Mouse (Mus musculus): ENCODE measurements around the gene Zfp512b. TPM values are rescaled to one million over a fixed set of nuclear protein-coding genes. Genes with fewer than 3 reads are reported as not detected.

Gene Zfp512b
- polyA plus RNA-seq (2012; rRNA removed): 11.0 and 13.7 TPM in 2 replicates

DNA sequence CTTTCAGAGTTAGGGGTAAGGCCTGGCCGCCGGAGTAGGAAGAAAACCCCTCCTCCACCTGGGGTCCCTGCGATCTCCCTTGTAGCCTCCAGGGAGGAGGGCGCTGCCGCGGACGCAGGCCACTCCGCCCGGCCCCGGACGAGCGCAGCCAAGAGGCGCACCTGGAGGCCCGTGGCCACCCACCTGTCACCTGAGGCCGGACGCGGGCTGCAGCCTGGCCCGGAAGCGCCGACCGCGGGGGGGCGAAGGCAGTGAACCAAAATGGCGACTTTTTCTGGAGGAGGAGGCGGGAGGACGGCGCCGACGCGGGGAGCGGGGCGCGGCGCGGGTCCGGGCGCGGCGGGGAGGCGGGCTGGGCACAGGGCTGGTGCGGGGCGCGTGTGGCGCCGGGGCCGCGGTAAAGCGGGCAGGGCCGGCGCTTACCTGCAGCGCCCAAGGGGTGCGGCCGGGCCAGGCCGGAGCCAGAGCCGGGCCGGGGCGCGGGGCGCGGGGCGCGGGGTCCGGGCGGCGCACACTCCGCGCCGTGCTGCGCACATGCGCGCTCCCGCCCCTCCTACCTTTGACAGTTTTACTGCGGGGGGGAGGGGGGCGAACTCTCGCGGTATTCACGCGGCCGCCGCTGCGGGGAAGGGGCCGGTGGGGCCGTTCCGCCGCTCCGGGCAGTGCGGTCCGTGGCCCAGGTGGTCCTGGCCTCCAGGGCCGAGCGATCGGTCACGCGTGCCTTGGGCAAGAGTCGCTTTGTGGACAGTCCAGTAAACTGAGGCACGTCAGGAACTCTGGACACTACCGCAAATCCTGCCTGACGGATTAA lies at the start of gene Zfp512b:
TSS of gene Zfp512b (minus strand) at position 573 of the 811 bp plus-strand sequence.

DNA sequence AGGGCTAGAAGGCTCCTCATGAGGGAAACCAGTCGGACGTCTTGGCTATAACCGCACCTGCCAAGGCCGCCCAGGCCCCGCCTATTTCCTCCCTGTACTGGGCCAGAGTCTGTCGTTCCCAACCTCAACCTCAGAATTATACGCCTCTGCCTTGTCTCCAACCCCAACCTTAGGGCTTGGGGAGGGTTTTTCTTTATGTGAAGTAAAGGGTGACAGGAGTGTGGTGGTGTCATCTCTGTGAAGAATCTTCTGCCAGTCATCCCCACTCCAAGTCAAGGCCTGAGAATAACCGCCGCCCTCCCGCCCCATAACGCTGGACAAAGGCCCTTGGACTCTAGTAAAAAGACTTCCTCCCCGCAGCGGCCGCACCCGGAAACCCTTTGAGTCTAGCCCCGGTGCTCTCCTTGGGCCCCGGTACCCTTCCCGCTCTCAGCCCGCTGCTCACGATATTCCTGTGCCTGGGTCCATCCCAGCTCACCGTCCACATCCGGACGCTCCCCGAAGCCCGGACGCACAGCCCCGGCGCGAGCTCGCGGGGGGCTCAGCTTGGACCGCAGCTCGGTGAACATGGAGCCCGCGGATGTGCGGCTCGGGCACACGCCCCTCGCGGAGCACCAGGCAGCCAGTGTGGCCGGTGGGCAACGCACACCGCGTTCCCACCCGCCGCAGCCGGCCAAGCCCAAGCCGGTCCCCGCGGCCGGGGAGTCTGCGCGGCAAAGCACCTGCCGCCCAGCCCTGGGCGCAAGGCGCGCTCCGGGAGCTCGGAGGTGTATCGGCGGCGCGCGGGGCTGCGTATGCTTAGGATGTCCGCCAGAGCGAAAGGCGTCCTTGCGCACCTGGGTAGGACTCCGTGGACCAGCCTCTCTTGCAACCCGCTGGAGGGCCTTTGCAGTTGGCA lies 6.1 kb upstream of the Zfp512b start, which contains the start of gene Samd10:
TSS of gene Samd10 (minus strand) at position 759 of the 898 bp plus-strand sequence.

DNA sequence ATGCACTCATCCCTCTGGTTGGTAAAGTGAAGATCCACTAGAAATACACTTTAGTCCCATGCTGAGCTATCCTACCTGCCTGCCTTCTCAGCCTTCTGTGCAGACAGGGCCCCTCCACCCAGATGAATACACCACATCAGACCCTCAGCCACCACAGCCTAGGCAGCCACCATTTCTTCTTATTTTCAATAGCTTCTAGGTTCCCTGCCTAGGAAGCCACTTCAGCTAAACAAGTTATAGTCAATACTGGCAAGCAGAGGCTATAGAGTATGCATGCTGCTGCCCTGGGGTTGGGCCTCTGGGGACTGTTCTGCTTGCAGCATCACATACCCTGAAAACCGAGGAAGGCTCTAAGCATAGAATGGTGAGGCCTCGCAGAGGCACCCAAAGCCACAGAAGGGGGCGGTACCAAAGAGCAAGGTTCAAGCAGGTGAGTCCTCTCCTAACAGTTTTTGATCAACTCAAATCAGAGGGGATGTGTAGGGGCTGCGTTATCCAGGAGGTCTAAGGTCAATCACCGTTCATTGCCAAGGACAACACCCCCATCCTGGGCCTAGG lies 996 bp downstream of the Zfp512b start, which contains the start of gene Prpf6:
TSS of gene Prpf6 (plus strand) at position 341 of the 558 bp plus-strand sequence.

DNA sequence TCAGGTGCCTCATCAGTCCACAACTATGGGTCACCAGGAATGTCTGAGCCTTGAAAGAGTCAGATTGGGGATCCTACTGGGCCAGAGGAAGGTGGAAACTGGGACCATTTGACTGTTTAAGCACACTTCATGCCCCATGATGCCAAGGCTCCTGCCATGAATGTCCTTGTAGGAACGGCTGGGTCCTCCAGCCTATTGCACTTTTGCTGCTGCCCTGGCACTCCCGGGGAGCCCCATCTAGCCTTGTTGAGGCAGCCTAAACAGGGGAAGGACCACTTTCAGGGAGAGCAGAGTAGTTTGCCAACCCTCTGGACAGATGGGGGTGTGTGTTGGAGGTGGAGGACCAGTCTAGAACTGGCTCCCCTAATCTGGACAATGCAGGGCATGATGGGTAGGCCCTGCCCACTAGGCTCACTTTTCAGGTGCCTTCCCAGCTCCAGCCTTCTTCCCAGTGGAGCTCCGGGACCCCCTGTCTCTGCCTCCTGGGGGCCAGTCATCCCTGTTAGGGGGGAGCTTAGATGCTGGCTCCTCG lies 8.1 kb downstream of the Zfp512b start, which contains the start of gene Uckl1:
TSS of gene Uckl1 (minus strand) at position 482 of the 532 bp plus-strand sequence.

Other genes starting within 250 kb of the Zfp512b start
- 8.3 and 8.7 TPM in 2 replicates for gene Zgpat, start 227.9 kb downstream of the Zfp512b start, polyA plus RNA-seq (2012; rRNA removed)
- 8.8 and 9.6 TPM in 2 replicates for gene Arfrp1, start 227.4 kb downstream of the Zfp512b start, polyA plus RNA-seq (2012; rRNA removed)
- gene Lime1, start 212.7 kb downstream of the Zfp512b start, polyA plus RNA-seq (2012; rRNA removed): 58.1 and 58.4 TPM in 2 replicates
- 0.84 and 1.0 TPM in 2 replicates for gene Zbtb46, start 133.4 kb downstream of the Zfp512b start, polyA plus RNA-seq (2012; rRNA removed)
- gene Abhd16b, start 99.6 kb downstream of the Zfp512b start, polyA plus RNA-seq (2012; rRNA removed): not detected in 2 replicates
- gene Tpd52l2, start 95.7 kb downstream of the Zfp512b start, polyA plus RNA-seq (2012; rRNA removed): 9.2 and 9.4 TPM in 2 replicates
- gene Dnajc5, start 72.3 kb downstream of the Zfp512b start, polyA plus RNA-seq (2012; rRNA removed): 14.2 and 15.9 TPM in 2 replicates
- 56.7 and 63.7 TPM in 2 replicates for gene Uckl1, start 7.9 kb downstream of the Zfp512b start, polyA plus RNA-seq (2012; rRNA removed)
- gene Prpf6, start 935 bp downstream of the Zfp512b start, polyA plus RNA-seq (2012; rRNA removed): 2.3 and 2.9 TPM in 2 replicates
- gene Samd10, start 6.4 kb upstream of the Zfp512b start, polyA plus RNA-seq (2012; rRNA removed): 19.3 and 23.2 TPM in 2 replicates
- gene Gm29797, start 64.2 kb upstream of the Zfp512b start, polyA plus RNA-seq (2012; rRNA removed): 0.38 TPM in 1 of 2 replicates, not detected in the other
- 52.0 and 83.5 TPM in 2 replicates for gene Sox18, start 78.8 kb upstream of the Zfp512b start, polyA plus RNA-seq (2012; rRNA removed)
- 1.8 and 4.8 TPM in 2 replicates for gene Tcea2, start 87.5 kb upstream of the Zfp512b start, polyA plus RNA-seq (2012; rRNA removed)
- gene Rgs19, start 101.2 kb upstream of the Zfp512b start, polyA plus RNA-seq (2012; rRNA removed): 16.6 and 21.6 TPM in 2 replicates
- not detected in 2 replicates for gene Lkaaear1, start 105.6 kb upstream of the Zfp512b start, polyA plus RNA-seq (2012; rRNA removed)
- 0.11 and 0.25 TPM in 2 replicates for gene Oprl1, start 122.2 kb upstream of the Zfp512b start, polyA plus RNA-seq (2012; rRNA removed)
- gene Myt1, start 170.5 kb upstream of the Zfp512b start, polyA plus RNA-seq (2012; rRNA removed): 0.22 and 0.34 TPM in 2 replicates
- gene Pcmtd2, start 245.1 kb upstream of the Zfp512b start, polyA plus RNA-seq (2012; rRNA removed): 4.0 and 5.6 TPM in 2 replicates

Data from stomach, adult 2 months (tissue).